Mouse (Mus musculus) forebrain, postnatal 0 days (tissue): ENCODE results near the gene Syt1. TPM values are rescaled to one million over a fixed set of nuclear protein-coding genes. Genes with fewer than 3 reads are reported as not detected.

ENCODE experiments used
- ATAC-seq: fragments of 200-750 bp; cut with Nextera tagmentation; 2 replicates; pipeline ENCODE4 v1.8.0; 2017; ENCODE audit warnings: mild to moderate bottlenecking, moderate library complexity
- DNase-seq: peaks from one replicate; pipeline ENCODE4 v3.0.0-alpha.2; 2015
- H3K27ac ChIP-seq: fragments of 300-500 bp; sonication (generic); 2 replicates; pipeline ENCODE4 v1.5.1; 2014; ENCODE audit warnings: low read depth, mild to moderate bottlenecking, antibody characterized with exemption, low read length, moderate library complexity, mixed read lengths
- H3K27me3 ChIP-seq: fragments of 300-500 bp; sonication (generic); 2 replicates; pipeline ENCODE4 v1.6.1; 2014; ENCODE audit warnings: mild to moderate bottlenecking, low read length, mixed read lengths; ENCODE audit not compliant: insufficient read depth
- H3K36me3 ChIP-seq: fragments of 300-500 bp; sonication (generic); 2 replicates; pipeline ENCODE4 v1.6.1; 2014; ENCODE audit warnings: mild to moderate bottlenecking, moderate library complexity; ENCODE audit not compliant: insufficient read depth
- H3K4me1 ChIP-seq: fragments of 300-500 bp; sonication (generic); 2 replicates; pipeline ENCODE4 v1.6.1; 2014; ENCODE audit warnings: antibody characterized with exemption; ENCODE audit not compliant: insufficient read depth
- H3K4me2 ChIP-seq: fragments of 300-500 bp; sonication (generic); 2 replicates; pipeline ENCODE4 v1.6.1; 2014; ENCODE audit warnings: low read depth, mild to moderate bottlenecking, moderate library complexity
- H3K4me3 ChIP-seq: fragments of 300-500 bp; sonication (generic); 2 replicates; pipeline ENCODE4 v1.5.1; 2014; ENCODE audit warnings: low read depth, low read length, mixed read lengths
- H3K9ac ChIP-seq: fragments of 300-500 bp; sonication (generic); 2 replicates; pipeline ENCODE4 v1.6.1; 2014; ENCODE audit warnings: mild to moderate bottlenecking
- H3K9me3 ChIP-seq: fragments of 300-500 bp; sonication (generic); 2 replicates; pipeline ENCODE4 v1.6.1; 2016; ENCODE audit warnings: low read length
- CTCF ChIP-seq: sonication (generic); IDR thresholded peaks from 2 replicates; pipeline ENCODE4 v1.5.1; 2016; ENCODE audit warnings: antibody characterized with exemption, control low read depth, low read depth
- WGBS: fragments of 180-500 bp; shearing (Covaris S2); extraction: QIAGEN DNeasy Blood & Tissue Kit; methylation state at CpG from one replicate; pipeline ENCODE4 v1.1.7; 2014; 5-methylcytosine and 5-hydroxymethylcytosine counted together
- polyA plus RNA-seq: library from polyadenylated mRNA; unstranded; fragments of >200 nt; fragmentation: Nextera tagmentation; extraction: Ambion mirVana; gene quantifications from 2 replicates; pipeline ENCODE4 v1.2.1, GENCODE M21; 2015
- total RNA-seq: library from RNA; depleted of rRNA; stranded (reverse); fragments of >200 nt; gene quantifications from 2 replicates; pipeline ENCODE4 v1.2.3, GENCODE M21; 2014

Gene Syt1
- total and polyA plus RNA-seq, 2 experiments from 2014 or later: 133 to 147 TPM

DNA sequence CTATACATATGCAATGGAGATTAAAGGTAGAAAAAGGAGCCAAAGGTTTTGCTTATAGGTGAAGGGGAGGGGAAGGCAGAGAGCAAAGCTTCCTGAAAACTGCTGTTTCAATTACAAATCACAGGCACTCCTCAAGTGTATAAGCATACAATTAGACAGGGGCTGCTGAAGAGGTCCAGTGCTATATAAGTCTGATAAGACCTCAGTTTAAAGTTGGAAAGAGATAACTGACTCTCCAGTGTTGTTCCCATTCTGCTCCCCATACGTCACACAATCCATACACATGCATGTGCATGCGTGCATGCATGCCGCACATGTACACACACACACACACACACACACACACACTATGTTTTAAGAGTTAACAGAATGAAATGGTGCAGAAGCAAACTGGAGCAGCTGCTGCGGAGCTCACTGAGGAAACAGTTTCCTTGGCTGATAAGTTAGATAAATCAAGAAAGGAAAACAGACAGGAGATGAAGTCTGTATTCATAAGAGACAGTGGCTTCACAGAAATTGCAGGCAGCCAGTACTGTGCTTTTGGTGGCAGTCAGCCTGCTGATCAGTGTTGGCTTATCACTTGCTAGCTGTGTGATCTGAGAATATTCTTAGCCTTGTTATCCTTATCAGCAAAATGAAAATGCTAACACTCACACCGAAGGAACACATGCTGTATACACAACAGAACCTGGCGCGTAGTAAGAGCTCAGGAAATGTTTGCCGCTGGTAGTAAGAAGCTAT is 408.9 kb downstream of the Syt1 start:
- Histone ChIP-seq H3K27me3 (no peaks in the 10 kb centered on the region), H3K9me3 (peaks cover 9% of the 10 kb centered on the region; the same call in 1 of the 2 replicates), H3K36me3 (no peaks in the 10 kb centered on the region; the same call in 1 of the 2 replicates), H3K27ac (peak overlapping the region; percentile 45), H3K9ac (0 out of 2 replicates have a peak overlapping the region, but pooled peaks have one; percentile 6), H3K4me2 (no peak overlapping the region), H3K4me1 (0 out of 2 replicates have a peak, but pooled peaks cover 8% of the 10 kb centered on the region), H3K4me3 (no peak overlapping the region)
- ATAC-seq: peak; percentile 85
- 67% methylated on average over 8 of the region's 8 CpGs for WGBS
- peak; percentile 67 for DNase-seq
- no peak for TF ChIP-seq CTCF

DNA sequence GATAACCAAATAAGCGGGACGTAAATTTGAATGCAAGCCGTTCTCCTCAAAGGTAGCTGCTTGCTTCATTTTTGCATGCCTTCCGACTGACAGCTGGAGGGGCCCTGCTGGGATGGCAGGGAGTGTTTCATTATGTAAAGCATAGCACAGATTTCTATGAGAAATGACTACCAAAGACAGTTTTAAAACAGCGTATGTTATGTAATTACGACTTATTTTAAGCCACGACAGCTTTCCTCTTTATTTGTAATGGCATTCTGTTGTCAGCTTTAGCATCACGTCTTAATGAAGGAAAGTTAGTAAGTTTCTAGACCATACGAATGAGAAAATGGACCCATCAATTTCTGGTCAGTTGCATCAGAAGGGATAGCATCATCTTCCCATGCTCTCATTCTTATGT is 410.1 kb downstream of the Syt1 start:
- Histone ChIP-seq H3K27ac (peak overlapping the region; percentile 2; the same call in 1 of the 2 replicates), H3K9ac (no peak overlapping the region), H3K4me3 (no peak overlapping the region), H3K36me3 (no peaks in the 10 kb centered on the region; the same call in 1 of the 2 replicates), H3K4me1 (0 out of 2 replicates have a peak, but pooled peaks cover 8% of the 10 kb centered on the region), H3K27me3 (no peaks in the 10 kb centered on the region), H3K9me3 (peaks cover 9% of the 10 kb centered on the region; the same call in 1 of the 2 replicates), H3K4me2 (no peak overlapping the region)
- DNase-seq (peak; percentile 67), ATAC-seq (peak; percentile 62)
- 56% methylated on average over 9 of the region's 9 CpGs for WGBS
- no peak for TF ChIP-seq CTCF

DNA sequence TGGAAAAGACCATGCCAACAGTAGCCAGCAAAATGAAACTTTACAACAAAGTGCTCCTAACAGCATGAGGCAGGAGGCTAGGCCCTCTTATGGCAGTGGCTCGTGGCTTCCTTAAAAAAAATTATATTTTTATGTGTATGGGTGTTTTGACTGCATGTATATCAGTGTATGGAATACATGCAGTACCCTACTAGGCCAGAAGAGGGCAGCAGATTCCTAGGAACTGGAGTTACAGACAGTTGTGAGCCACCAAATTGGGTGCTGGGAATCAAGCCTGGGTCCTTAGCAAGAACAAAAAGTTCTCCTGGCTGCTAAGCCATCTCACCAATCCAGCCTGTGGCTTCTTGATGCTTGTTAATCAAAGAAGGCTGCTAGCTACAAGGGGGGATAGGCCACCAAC is 413.4 kb downstream of the Syt1 start:
- no peak overlapping the region for H3K4me3 ChIP-seq
- H3K9me3 ChIP-seq: peaks cover 9% of the 10 kb centered on the region; the same call in 1 of the 2 replicates
- no peak overlapping the region for H3K4me2 ChIP-seq
- no peaks in the 10 kb centered on the region for H3K27me3 ChIP-seq
- H3K27ac ChIP-seq: no peak overlapping the region
- no peak overlapping the region for H3K9ac ChIP-seq
- ATAC-seq (no peak), DNase-seq (no peak)
- WGBS: 79% methylated on average over 1 of the region's 1 CpGs
- TF ChIP-seq CTCF: peak; percentile 47
- H3K4me1 ChIP-seq: 0 out of 2 replicates have a peak, but pooled peaks cover 8% of the 10 kb centered on the region
- no peaks in the 10 kb centered on the region; the same call in 1 of the 2 replicates for H3K36me3 ChIP-seq

DNA sequence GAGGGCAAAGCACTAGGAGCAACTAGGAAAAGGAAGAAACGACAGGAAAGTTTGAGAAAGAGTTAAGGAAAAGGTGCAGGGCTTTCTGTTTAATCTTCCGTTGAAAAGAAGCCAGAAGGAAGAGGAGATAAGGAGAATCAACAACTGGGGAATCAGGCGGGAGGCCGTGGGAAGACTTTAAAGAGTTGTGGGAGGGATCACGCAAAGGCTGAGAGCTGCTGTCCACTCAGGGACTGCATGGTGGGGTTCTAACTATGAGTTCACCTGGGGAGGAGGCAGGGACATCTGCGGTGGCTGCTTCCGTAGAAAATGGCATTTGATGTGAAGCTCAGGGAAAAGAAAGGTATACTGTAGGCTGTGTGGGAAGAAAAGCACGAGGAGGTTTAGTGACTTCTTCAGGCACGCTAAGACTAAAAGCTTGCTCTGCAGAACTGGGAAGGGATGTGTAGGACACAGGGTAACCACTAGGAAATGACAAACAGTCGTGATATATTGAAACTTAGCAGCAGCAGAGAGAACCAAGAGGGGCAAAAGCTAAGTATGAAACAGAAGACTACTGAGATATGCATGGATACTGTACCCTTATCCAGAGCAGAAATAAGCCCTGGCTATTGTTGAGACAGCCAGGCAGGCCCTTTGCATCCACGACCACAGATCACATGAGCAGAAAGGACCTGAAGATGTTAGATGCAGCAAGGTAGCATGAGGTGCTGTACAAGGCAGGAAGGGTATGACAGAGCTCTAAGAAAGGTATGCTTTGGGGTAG is 414.4 kb downstream of the Syt1 start:
- no peak for TF ChIP-seq CTCF
- WGBS: 82% methylated on average over 11 of the region's 11 CpGs
- no peak for DNase-seq
- H3K9me3 ChIP-seq: peaks cover 9% of the 10 kb centered on the region; the same call in 1 of the 2 replicates
- no peak overlapping the region for H3K9ac ChIP-seq
- no peak overlapping the region for H3K4me3 ChIP-seq
- no peak overlapping the region for H3K27ac ChIP-seq
- H3K4me2 ChIP-seq: no peak overlapping the region
- no peak for ATAC-seq
- H3K27me3 ChIP-seq: no peaks in the 10 kb centered on the region
- H3K4me1 ChIP-seq: no peaks in the 10 kb centered on the region
- no peaks in the 10 kb centered on the region; the same call in 1 of the 2 replicates for H3K36me3 ChIP-seq

DNA sequence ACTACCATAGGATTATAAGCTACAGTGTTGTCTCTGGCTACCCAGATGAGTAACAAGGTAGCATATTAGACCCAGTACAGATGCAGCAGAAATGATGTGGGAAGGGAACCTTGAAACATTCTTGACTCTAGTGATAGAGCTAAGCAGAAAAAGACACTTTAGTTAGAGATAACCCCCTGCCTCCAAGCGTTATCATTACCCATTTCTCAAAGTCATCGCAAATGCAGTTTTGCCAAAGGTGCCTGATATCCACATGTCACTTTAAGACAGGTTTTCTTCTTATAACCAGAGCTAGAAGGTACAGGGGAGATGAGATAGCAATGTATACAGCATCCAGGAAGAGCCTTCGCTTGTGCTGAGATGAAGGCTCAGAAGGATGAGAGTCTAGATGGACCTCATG is 421.4 kb downstream of the Syt1 start:
- no peak for TF ChIP-seq CTCF
- no peak overlapping the region for H3K4me3 ChIP-seq
- no peaks in the 10 kb centered on the region for H3K27me3 ChIP-seq
- H3K9ac ChIP-seq: no peak overlapping the region
- no peaks in the 10 kb centered on the region for H3K4me1 ChIP-seq
- 98% methylated on average over 3 of the region's 3 CpGs for WGBS
- H3K4me2 ChIP-seq: no peak overlapping the region
- H3K9me3 ChIP-seq: no peaks in the 10 kb centered on the region
- H3K36me3 ChIP-seq: no peaks in the 10 kb centered on the region
- H3K27ac ChIP-seq: no peak overlapping the region
- ATAC-seq: no peak
- no peak for DNase-seq

DNA sequence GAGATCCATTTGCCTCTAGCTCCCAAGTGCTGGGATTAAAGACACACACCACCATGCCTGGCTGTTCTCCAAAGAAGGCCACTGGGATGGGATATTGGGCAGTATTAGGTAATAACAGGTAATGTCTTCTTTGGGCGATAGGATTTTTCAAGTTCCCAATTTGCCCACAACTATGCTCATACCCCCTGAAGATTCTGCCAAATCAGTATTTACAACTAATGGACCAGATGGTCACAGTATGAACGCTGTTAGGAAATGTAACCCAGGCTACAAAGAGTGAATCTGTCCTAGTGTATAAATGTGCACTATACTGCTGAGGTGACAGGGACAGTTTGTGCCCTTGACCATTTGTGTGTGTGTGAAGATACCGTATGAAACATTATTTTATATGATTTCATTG is 421.9 kb downstream of the Syt1 start:
- DNase-seq (no peak), ATAC-seq (no peak)
- H3K9ac ChIP-seq: no peak overlapping the region
- no peak overlapping the region for H3K4me3 ChIP-seq
- H3K9me3 ChIP-seq: no peaks in the 10 kb centered on the region
- no peak overlapping the region for H3K27ac ChIP-seq
- H3K27me3 ChIP-seq: no peaks in the 10 kb centered on the region
- TF ChIP-seq CTCF: no peak
- no peak overlapping the region for H3K4me2 ChIP-seq
- no peaks in the 10 kb centered on the region for H3K36me3 ChIP-seq
- 82% methylated on average over 3 of the region's 3 CpGs for WGBS
- no peaks in the 10 kb centered on the region for H3K4me1 ChIP-seq

DNA sequence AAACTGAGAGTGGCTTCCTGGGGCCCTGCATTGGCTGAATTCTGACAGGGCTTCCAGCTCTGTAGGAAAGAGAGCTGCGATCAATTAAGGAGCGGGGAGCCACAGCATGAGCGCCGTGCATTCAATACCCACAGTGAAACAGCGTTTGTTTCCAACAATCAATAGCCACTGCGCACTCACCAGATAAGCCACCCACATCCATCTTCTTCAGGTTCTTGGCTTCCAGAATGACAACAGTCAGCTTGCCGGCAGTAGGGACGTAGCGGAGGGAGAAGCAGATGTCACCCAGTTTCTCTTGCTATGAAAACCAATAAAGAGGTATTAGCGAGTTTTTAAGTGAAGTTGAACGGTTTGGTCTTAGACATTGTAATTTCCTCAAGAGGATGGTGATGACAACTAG is 427.1 kb downstream of the Syt1 start:
- Histone ChIP-seq H3K9ac (no peak overlapping the region), H3K27me3 (no peaks in the 10 kb centered on the region), H3K4me2 (0 out of 2 replicates have a peak overlapping the region, but pooled peaks have one; percentile 5), H3K27ac (no peak overlapping the region), H3K4me1 (peaks cover 3% of the 10 kb centered on the region; the same call in 1 of the 2 replicates), H3K9me3 (no peaks in the 10 kb centered on the region), H3K36me3 (no peaks in the 10 kb centered on the region), H3K4me3 (no peak overlapping the region)
- DNase-seq: no peak
- TF ChIP-seq CTCF: no peak
- WGBS: 20% methylated on average over 11 of the region's 11 CpGs
- no peak for ATAC-seq
